Mouse (Mus musculus) liver, embryonic 14.5 days (tissue): ENCODE measurements at regions not wholly inside any gene's neighbourhood (a gene's known extent, or its start where the extent isn't known, plus 50 kb on each side); places are given as distances from the start of the nearest gene placed in this dataset.

Experiments used
- ATAC-seq: fragments of 200-750 bp; cut with Nextera tagmentation; 2 replicates; pipeline ENCODE4 v1.8.0; 2017; ENCODE audit warnings: moderate number of reproducible peaks, mild to moderate bottlenecking, moderate library complexity; ENCODE audit not compliant: insufficient read depth
- DNase-seq, 3 experiments: peaks; one replicate each; pipeline ENCODE4 v3.0.0-alpha.2; 2012 to 2013; ENCODE audit warnings: low read depth in 3 of 3, low spot score in 3 of 3
- H3K27ac ChIP-seq: fragments of 300-500 bp; sonication (generic); 2 replicates; pipeline ENCODE4 v1.5.1; 2014; ENCODE audit warnings: moderate library complexity, mild to moderate bottlenecking, control low read depth, inconsistent platforms
- H3K27me3 ChIP-seq: fragments of 300-500 bp; sonication (generic); 2 replicates; pipeline ENCODE4 v1.6.1; 2014; ENCODE audit warnings: mild to moderate bottlenecking, low read length, moderate library complexity; ENCODE audit not compliant: control insufficient read depth, insufficient read depth
- H3K36me3 ChIP-seq: fragments of 300-500 bp; sonication (generic); replicated peaks from 2 replicates; pipeline ENCODE4 v1.6.1; 2014; ENCODE audit warnings: low read depth; ENCODE audit not compliant: control insufficient read depth, insufficient read depth
- H3K4me1 ChIP-seq, 2 experiments: fragments of 200-500 bp in 1 of 2; fragments of 300-500 bp in 1 of 2; sonication (generic) in 1 of 2; replicated peaks; 2 replicates each; pipeline ENCODE4 v1.6.1; 2012 to 2014; ENCODE audit warnings: antibody characterized with exemption in 1 of 2, inconsistent platforms in 1 of 2, low read length in 1 of 2; ENCODE audit not compliant: control insufficient read depth in 2 of 2, insufficient read depth in 2 of 2
- H3K4me2 ChIP-seq: fragments of 300-500 bp; sonication (generic); 2 replicates; pipeline ENCODE4 v1.6.1; 2014; ENCODE audit warnings: low read depth, mild to moderate bottlenecking, control low read depth, moderate library complexity
- H3K4me3 ChIP-seq, 2 experiments: fragments of 200-500 bp in 1 of 2; fragments of 300-500 bp in 1 of 2; sonication (generic) in 1 of 2; 2 replicates each; pipeline ENCODE4 v1.5.1; 2012 to 2014; ENCODE audit warnings: low read depth in 2 of 2, low read length in 2 of 2, mild to moderate bottlenecking in 2 of 2, control low read depth in 1 of 2, inconsistent platforms in 1 of 2, moderate library complexity in 1 of 2; ENCODE audit not compliant: insufficient read depth in 1 of 2
- H3K9ac ChIP-seq: fragments of 300-500 bp; sonication (generic); replicated peaks from 2 replicates; pipeline ENCODE4 v1.6.1; 2014; ENCODE audit warnings: mild to moderate bottlenecking, control low read depth, moderate library complexity
- H3K9me3 ChIP-seq: fragments of 300-500 bp; sonication (generic); 2 replicates; pipeline ENCODE4 v1.6.1; 2016; ENCODE audit warnings: low read length, mixed read lengths; ENCODE audit not compliant: control insufficient read depth
- CTCF ChIP-seq: IDR thresholded peaks from 2 replicates; pipeline ENCODE4 v1.5.1; 2016; ENCODE audit warnings: antibody characterized with exemption, low read depth, control low read depth
- EP300 ChIP-seq: IDR thresholded peaks from 2 replicates; pipeline ENCODE4 v1.6.1; 2016; ENCODE audit warnings: antibody characterized with exemption, low read depth
- WGBS: fragments of 180-500 bp; shearing (Covaris S2); extraction: QIAGEN DNeasy Blood & Tissue Kit; methylation state at CpG from one replicate; pipeline ENCODE4 v1.1.7; 2014; ENCODE audit not compliant: insufficient replicate concordance; 5-methylcytosine and 5-hydroxymethylcytosine counted together

GRCm38 (mm10) chr14:120172844-120173243, 102.6 kb upstream of the Mbnl2 start:
- DNase-seq: no peak
- no peak for ATAC-seq

GRCm38 (mm10) chr14:120174615-120175014, 100.9 kb upstream of the Mbnl2 start:
- Histone ChIP-seq H3K4me1 (no peaks in the 10 kb centered on the region), H3K27ac (no peak overlapping the region), H3K9me3 (no peaks in the 10 kb centered on the region), H3K9ac (no peak overlapping the region), H3K36me3 (no peaks in the 10 kb centered on the region), H3K4me2 (no peak overlapping the region), H3K4me3 (no peak overlapping the region), H3K27me3 (no peaks in the 10 kb centered on the region)
- DNase-seq (no peak), ATAC-seq (no peak)
- TF ChIP-seq CTCF (no peak), EP300 (no peak)
- WGBS: 58% methylated on average over 5 of the region's 5 CpGs

More at GRCm38 (mm10) chr14:120172844-120173243, 102.6 kb upstream of the Mbnl2 start:
- Histone ChIP-seq H3K9me3 (no peaks in the 10 kb centered on the region), H3K4me2 (no peak overlapping the region), H3K4me1 (no peaks in the 10 kb centered on the region), H3K27ac (no peak overlapping the region), H3K27me3 (no peaks in the 10 kb centered on the region), H3K4me3 (no peak overlapping the region), H3K9ac (no peak overlapping the region), H3K36me3 (no peaks in the 10 kb centered on the region)
- TF ChIP-seq EP300: no peak
- TF ChIP-seq CTCF: no peak
- 73% methylated on average over 8 of the region's 8 CpGs for WGBS

- Histone ChIP-seq H3K9ac (no peak overlapping the region), H3K4me3 (no peak overlapping the region), H3K4me1 (no peaks in the 10 kb centered on the region), H3K9me3 (no peaks in the 10 kb centered on the region), H3K27me3 (no peaks in the 10 kb centered on the region), H3K27ac (no peak overlapping the region), H3K36me3 (no peaks in the 10 kb centered on the region), H3K4me2 (no peak overlapping the region)
- no peak for DNase-seq
- TF ChIP-seq EP300: no peak
- 38% methylated on average over 1 of the region's 1 CpGs for WGBS
- no peak for ATAC-seq
These were observed 80.3 kb upstream of the Mbnl2 start for GRCm38 (mm10) chr14:120195218-120195617.

GRCm38 (mm10) chr14:120211741-120212140, 63.7 kb upstream of the Mbnl2 start:
- 58% methylated on average over 3 of the region's 3 CpGs for WGBS
- DNase-seq (no peak), ATAC-seq (no peak)
- TF ChIP-seq EP300 (no peak), CTCF (no peak)
- H3K9ac ChIP-seq: no peak overlapping the region
- no peaks in the 10 kb centered on the region for H3K27me3 ChIP-seq
- no peak overlapping the region for H3K4me2 ChIP-seq
- H3K4me1 ChIP-seq: no peaks in the 10 kb centered on the region
- H3K9me3 ChIP-seq: no peaks in the 10 kb centered on the region
- no peak overlapping the region for H3K4me3 ChIP-seq
- no peak overlapping the region for H3K27ac ChIP-seq
- no peaks in the 10 kb centered on the region for H3K36me3 ChIP-seq

GRCm38 (mm10) chr14:120212626-120213025, 62.8 kb upstream of the Mbnl2 start:
- WGBS: 62% methylated on average over 5 of the region's 5 CpGs
- no peak overlapping the region for H3K4me3 ChIP-seq
- no peaks in the 10 kb centered on the region for H3K4me1 ChIP-seq
- ATAC-seq: no peak
- no peak for DNase-seq
- H3K36me3 ChIP-seq: no peaks in the 10 kb centered on the region
- H3K27me3 ChIP-seq: no peaks in the 10 kb centered on the region
- TF ChIP-seq EP300 (no peak), CTCF (no peak)
- no peaks in the 10 kb centered on the region for H3K9me3 ChIP-seq
- no peak overlapping the region for H3K9ac ChIP-seq
- H3K4me2 ChIP-seq: no peak overlapping the region
- H3K27ac ChIP-seq: no peak overlapping the region
